ENCODE assay signal across 18 mouse cellular contexts in genomic region chrX:94006991-94007390, GRCm38 (mm10). TPM values are rescaled to one million over a fixed set of nuclear protein-coding genes. Genes with fewer than 3 reads are reported as not detected.
DNase-seq lines count a peak whose midpoint lies in the region; ATAC-seq and TF ChIP-seq lines count a peak whose summit lies in the region.
"Had no signal": no experiment of that assay in that cellular context is flagged by ENCODE, and none has a peak within 500 bp of the region (broad histone marks: within the 10 kb centered on the region; RNA-seq: fewer than 3 reads in every experiment).

No protein-coding gene starts in this region.

- WGBS in heart, adult 2 months = 64% methylated on average over 3 of the region's 3 CpGs
- WGBS in neural tube, embryonic 15.5 days = 97% methylated on average over 3 of the region's 3 CpGs

- H3K27ac ChIP-seq in heart, adult 2 months = no peak overlapping the region
- H3K27ac ChIP-seq in neural tube, embryonic 15.5 days (replicated peaks) = no peak overlapping the region
- H3K27ac ChIP-seq: heart, embryonic 13.5 days; hindbrain, embryonic 14.5 days had no signal

- no peak for TF ChIP-seq POLR2A in heart, adult 2 months (IDR thresholded peaks at IDR 0.05; ENCODE audit: insufficient read depth, low read depth, low read length)

- ATAC-seq in megakaryocyte-erythroid progenitor cell, adult 5-6 weeks (replicated peaks; ENCODE audit: low FRiP score, low TSS enrichment, poor library complexity, severe bottlenecking) = peak; percentile 90
- ATAC-seq in neural tube, embryonic 15.5 days (ENCODE audit: low FRiP score) = no peak

- no peaks in the 10 kb centered on the region for H3K4me1 ChIP-seq in heart, adult 2 months (ENCODE audit: control insufficient read depth, insufficient read depth, low read length)
- peaks cover 41% of the 10 kb centered on the region for H3K4me1 ChIP-seq in erythroblast, embryonic 14.5 days (ENCODE audit: control insufficient read depth)
- H3K4me1 ChIP-seq in neural tube, embryonic 15.5 days = no peaks in the 10 kb centered on the region
- H3K4me1 ChIP-seq: heart, embryonic 13.5 days had no signal

- H3K27me3 ChIP-seq in heart, adult 2 months (ENCODE audit: control insufficient read depth, insufficient read depth, low read length) = no peaks in the 10 kb centered on the region
- no peaks in the 10 kb centered on the region; the same call in 1 of the 2 replicates for H3K27me3 ChIP-seq in erythroblast, embryonic 14.5 days (ENCODE audit: control insufficient read depth)
- H3K27me3 ChIP-seq in neural tube, embryonic 15.5 days (replicated peaks) = peaks cover 30% of the 10 kb centered on the region

- H3K36me3 ChIP-seq in heart, adult 2 months (ENCODE audit: control insufficient read depth, insufficient read depth, low read length) = no peaks in the 10 kb centered on the region
- no peaks in the 10 kb centered on the region for H3K36me3 ChIP-seq in erythroblast, embryonic 14.5 days (ENCODE audit: control insufficient read depth)
- H3K36me3 ChIP-seq in neural tube, embryonic 15.5 days = no peaks in the 10 kb centered on the region
- H3K36me3 ChIP-seq: heart, embryonic 13.5 days had no signal

- H3K4me2 ChIP-seq in neural tube, embryonic 15.5 days = no peak overlapping the region
- H3K4me2 ChIP-seq: heart, embryonic 13.5 days; hindbrain, embryonic 14.5 days had no signal

- H3K79me2 ChIP-seq in heart, adult 2 months (replicated peaks; ENCODE audit: control insufficient read depth, insufficient read depth, low read length) = no peaks in the 10 kb centered on the region

- peak; percentile 75 for DNase-seq in heart, adult 11 months
- no peak for DNase-seq in heart, adult 2 months
- DNase-seq in MEL-GATA-1-ER (ENCODE audit: extremely low read depth, low read depth) = peak; percentile 32
- DNase-seq in right cerebral cortex, postnatal 14 days = no peak
- no peak for DNase-seq in right cerebral cortex, postnatal 4 days
- DNase-seq: cerebellum, adult 8-10 months; embryo, embryonic 11 days; kidney, adult 2 months; lung, adult 2 months; spleen, adult 18-20 months; thymus, adult 18-20 months had no signal

- no peak for TF ChIP-seq EP300 in heart, adult 2 months (IDR thresholded peaks at IDR 0.05; ENCODE audit: insufficient read depth, low read depth, low read length)

- no peak overlapping the region for H3K9ac ChIP-seq in heart, adult 2 months (ENCODE audit: low read depth, low read length)
- H3K9ac ChIP-seq in neural tube, embryonic 15.5 days (replicated peaks) = no peak overlapping the region
- H3K9ac ChIP-seq: heart, embryonic 13.5 days; hindbrain, embryonic 14.5 days had no signal

- no peak for TF ChIP-seq CTCF in heart, adult 2 months (IDR thresholded peaks at IDR 0.05)

- intact Hi-C loops in heart, adult 2 months (cut with DNase I) = no loop called here

- H3K4me3 ChIP-seq in heart, adult 2 months = no peak overlapping the region
- peak overlapping the region; percentile 7 for H3K4me3 ChIP-seq in erythroblast, embryonic 14.5 days (replicated peaks)
- H3K4me3 ChIP-seq in neural tube, embryonic 15.5 days (replicated peaks) = no peak overlapping the region
- H3K4me3 ChIP-seq: heart, embryonic 13.5 days had no signal

- H3K9me3 ChIP-seq in erythroblast, embryonic 14.5 days (ENCODE audit: control insufficient read depth, low read length) = no peaks in the 10 kb centered on the region
- no peaks in the 10 kb centered on the region for H3K9me3 ChIP-seq in neural tube, embryonic 15.5 days (replicated peaks)
- H3K9me3 ChIP-seq: heart, embryonic 13.5 days had no signal

RNA-seq across cellular contexts. Expression of gene AU015836, which starts 38.5 kb away (rescaled TPM):
- total RNA-seq in heart, adult 2 months (2021) = not detected
- polyA plus RNA-seq in heart, adult 2 months (2012; rRNA removed) = not detected in 2 replicates
- polyA plus RNA-seq in erythroblast, embryonic 14.5 days (2012) = not detected in 2 replicates
- total RNA-seq in megakaryocyte-erythroid progenitor cell, adult 5-6 weeks (2014; fragmentation: Nextera tagmentation) = not detected in 2 replicates
- total RNA-seq in megakaryocyte-erythroid progenitor cell, adult 5-6 weeks (2017) = not detected in 2 replicates
- not detected in 2 replicates for polyA plus RNA-seq in neural tube, embryonic 15.5 days (2015; fragmentation: Nextera tagmentation; extraction: Ambion mirVana)
- total RNA-seq: layer of hippocampus, adult 18-20 months; left cerebral cortex, postnatal 25 days had no signal
- polyA plus RNA-seq: heart, embryonic 13.5 days; hindbrain, embryonic 14.5 days had no signal

Comparison
In these comparisons a context has a peak if more than half of its experiments do, and no peak if none do; other contexts are left out.
1. DNase-seq: peak in heart, adult 11 months (single experiment) and MEL-GATA-1-ER (single experiment); none in heart, adult 2 months (0 of 2), right cerebral cortex, postnatal 14 days (single experiment) and right cerebral cortex, postnatal 4 days (single experiment).